Mouse (Mus musculus) kidney, postnatal 10 days (tissue): ENCODE results near the gene Csnk1d.

ENCODE experiments used
- DNase-seq: peaks from one replicate; pipeline ENCODE4 v3.0.0; 2021; ENCODE audit warnings: mixed read lengths

Csnk1d gene

DNA sequence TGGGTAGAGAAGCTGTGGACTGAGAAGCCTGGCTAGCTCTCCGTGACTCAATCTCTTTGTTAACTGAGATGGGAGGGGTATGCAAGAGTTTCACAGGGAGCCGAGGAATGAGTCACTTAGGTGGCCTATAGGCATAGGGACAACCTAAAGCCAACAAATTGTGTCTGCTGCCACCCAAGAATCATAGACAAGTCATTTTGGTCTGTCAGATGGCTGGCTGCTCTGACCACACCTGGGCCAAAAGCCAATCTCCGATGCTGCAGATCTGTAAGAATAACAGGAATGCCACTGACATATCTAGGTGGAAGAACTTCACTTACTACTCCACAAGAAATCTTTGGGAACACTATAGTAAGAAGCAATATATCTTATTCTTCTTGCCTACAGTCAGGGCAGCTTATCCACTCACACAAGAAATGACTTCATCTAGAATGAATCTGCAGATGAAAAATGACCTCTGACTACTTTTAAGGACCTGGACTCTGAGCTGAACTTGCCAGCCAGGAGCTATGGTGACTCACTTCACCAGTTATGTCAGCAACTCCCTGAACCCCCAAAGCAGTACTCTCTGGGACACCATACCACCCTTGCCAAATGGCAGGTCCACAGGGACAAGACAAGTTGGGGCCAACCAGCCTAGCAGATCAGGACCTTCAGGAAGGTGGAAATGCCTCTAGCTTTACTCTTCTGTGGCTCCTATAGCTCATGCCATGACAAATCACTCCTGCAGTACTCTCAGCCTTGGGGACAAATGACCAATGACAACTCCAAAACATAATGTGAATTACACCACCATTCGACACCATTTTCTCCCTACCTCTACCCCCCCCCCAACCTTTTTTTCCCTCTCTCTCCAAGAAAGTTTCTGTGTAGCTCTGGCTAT lies 6.4 kb downstream of the Csnk1d start:
- no peak for DNase-seq

- no peak for DNase-seq
These were observed 8.7 kb downstream of the Csnk1d start for GRCm38 (mm10) chr11:120982459-120982858.

DNA sequence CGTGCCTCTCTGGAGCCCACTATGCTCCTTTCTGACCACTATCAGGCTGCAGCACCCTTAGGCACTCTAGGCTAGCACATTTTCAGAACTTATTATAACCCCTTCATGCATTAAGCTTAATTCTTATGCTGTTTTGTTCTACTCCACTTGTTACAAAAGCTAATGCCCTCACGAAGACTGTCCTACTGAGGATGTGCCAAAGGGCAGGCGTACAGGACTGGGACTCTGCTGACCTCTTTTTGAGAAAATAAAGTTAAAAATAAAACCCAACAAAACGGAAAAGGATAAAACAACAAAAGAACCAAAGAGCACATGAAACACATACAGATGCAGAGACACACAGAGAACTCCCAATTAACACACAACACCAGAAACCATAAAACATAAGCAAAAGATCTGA lies 9.5 kb downstream of the Csnk1d start:
- no peak for DNase-seq

- peak; percentile 62 for DNase-seq
These were observed 10.6 kb downstream of the Csnk1d start for GRCm38 (mm10) chr11:120980427-120981035.

DNA sequence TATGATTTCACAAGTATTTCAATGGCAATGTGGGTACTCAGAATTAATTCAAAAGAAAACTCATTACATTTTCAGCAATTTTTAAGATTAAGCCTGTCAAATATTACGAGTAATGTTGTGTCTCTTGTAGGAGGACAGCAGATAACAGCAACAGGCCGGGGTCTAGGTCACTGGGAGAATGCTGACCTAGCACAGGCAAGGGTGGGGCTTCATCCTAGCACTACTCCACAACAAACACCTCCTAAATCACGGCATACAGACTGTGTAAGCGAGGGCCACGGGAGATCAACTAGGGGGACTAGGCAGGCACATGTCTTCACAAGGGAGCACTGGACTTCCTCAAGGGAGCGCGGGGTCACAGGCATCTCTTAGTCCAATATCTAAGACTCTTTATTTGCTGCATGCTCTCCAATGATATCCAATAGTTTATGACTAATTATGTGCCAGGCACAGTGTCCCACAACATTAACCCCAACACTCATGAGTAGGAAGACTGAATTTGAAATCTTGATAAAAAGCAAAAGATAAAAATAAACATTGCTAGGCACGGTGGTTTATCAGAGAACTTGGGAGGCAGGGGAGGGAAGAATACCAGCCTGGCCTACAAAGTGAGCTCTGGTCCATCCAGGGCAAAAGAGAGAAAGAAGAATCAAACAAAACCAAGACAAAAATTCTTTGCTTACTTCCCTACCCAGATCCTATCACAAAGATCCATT lies 11.3 kb downstream of the Csnk1d start:
- no peak for DNase-seq

DNA sequence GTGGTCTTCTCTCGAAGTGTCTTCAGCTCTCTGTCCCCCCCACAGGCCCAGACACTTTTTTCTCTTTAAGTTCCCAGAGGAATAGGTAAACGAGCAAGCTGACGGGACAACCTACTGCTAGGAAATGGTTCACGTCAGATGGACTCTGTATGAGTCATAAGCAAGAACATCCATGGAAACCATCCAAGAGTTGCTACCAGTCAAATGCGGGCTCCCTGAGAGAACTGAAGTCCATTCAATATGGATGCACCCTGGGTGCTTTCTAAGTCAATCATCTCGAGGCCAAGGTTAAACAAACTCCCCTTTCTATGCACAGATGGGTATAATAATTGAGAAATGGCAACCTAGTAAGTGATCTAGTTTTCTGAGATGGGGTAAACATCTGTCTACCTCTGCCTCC lies 17.8 kb downstream of the Csnk1d start:
- DNase-seq, result no peak

- no peak for DNase-seq
These were observed 19.9 kb downstream of the Csnk1d start for GRCm38 (mm10) chr11:120971237-120971636.

DNA sequence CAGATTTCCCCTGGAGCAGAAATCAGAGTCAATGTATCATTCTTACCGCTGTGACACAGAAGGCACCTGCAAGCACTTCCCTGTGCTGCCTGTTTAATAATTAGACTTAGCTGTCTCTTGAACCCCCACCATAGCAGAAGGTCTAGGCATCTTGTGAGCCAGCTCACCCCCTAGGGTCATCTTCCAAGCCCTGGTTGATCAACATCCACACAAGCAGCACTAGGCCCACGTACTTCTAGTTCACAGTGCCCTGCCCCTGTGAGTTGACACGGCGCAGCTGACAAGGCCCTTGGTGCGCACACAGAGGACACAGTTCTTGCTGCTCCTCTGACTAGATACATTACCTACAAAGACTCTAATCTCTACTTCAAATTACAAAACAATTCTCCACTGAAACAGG lies 21.4 kb downstream of the Csnk1d start:
- no peak for DNase-seq

DNA sequence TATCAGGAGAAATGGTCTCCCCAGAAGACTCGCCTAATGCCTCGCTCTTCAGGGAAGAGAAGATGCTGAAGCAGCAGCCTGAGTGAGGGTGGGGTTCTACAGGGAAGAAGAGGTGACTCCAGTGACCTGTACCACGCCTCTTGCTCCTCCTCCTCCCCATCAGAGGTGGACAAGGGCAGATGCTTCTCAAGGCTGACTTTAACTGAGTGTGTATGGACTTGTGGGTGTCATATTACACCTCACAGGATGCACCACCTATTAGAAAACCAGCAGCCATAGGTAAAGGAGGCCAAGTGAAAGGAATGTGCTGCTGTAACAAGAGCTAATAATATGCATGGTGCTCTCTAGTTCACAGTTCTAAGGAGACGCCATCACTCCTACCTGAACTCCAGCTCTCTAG lies 25.5 kb downstream of the Csnk1d start:
- DNase-seq, result no peak

DNA sequence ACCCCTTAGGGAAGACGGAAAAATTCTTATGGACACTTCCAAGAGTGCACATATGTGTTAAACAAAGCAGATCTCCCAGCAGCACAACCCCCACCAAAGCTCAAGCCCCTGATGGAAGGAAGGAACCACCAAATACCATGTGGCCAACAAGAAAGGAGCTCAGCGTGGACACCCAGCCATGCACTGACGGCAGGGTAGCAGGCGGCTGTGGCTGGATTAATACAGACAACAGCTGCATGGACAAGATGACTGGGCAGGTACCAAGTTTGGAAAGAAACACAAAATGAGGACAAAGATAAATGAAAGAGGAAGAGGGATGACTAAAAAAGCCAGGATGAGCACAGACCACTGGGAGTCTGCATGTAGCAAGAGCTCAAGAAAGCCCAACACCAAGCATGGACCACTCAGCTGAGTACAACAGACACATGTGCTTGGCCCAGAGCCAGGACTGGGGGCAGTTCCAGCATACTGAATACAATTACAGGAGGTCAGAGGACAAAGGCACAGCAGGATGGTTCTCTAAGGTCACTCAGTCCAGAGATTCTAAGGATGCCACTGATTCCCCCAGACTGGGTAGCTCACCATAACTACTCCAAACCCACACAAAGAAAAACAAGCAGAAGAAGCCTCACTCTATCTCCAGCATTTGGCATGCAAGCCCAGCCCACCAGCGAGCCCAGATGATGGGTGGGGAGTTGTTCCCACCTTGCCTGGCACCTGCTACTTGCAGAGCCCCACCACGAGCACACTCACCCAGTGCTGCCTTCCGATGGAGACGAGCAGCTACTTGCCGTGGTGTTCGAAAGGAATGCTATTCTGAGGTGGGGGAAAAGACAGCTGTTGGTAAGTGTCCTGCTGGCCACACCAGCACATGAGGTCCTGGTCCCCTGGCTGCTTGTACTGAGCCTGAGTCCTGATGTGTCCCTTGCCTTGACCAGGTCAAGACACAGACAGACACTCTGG lies 26.7 kb downstream of the Csnk1d start:
- DNase-seq, result peak; percentile 43

DNA sequence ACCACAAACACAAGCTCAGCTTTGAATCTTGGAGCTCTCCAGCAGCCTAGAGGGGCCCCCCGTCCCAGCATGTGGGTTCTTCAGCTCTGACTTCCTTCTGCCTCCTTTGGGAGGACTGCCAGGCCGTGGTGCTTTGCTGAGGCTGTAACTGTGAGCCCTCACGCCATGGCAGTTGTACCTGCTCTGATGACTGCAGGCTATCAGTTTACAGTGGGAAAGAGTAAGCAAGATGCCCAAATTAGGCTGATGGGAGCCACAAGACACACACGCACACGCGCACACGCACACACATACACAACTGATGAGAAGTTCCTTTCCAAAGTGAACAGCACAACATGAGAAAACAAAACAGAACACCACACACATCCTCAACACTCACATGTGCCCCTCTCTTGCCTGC lies 28.2 kb downstream of the Csnk1d start:
- DNase-seq, result no peak

GRCm38 (mm10) chr11:120962050-120962771 lies 28.9 kb downstream of the Csnk1d start:
- no peak for DNase-seq

DNA sequence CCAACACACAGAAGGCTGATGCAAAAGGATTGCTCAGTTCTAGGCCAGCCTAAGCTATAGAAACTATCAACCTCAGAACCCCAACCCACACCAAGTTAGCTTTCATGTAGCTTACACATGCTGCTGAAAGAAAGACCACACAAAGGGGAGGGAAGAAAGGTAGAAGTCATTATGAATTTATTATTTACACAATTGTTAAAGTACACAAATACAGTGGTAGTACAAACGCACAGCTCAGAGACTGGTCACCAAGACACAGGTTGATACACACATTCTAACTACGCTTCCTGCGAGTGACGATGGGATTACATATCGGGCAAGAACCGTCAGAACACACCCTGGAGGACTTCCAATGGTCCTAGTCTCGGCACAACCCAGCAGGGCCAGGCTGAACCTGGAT lies 29.5 kb downstream of the Csnk1d start:
- no peak for DNase-seq

DNA sequence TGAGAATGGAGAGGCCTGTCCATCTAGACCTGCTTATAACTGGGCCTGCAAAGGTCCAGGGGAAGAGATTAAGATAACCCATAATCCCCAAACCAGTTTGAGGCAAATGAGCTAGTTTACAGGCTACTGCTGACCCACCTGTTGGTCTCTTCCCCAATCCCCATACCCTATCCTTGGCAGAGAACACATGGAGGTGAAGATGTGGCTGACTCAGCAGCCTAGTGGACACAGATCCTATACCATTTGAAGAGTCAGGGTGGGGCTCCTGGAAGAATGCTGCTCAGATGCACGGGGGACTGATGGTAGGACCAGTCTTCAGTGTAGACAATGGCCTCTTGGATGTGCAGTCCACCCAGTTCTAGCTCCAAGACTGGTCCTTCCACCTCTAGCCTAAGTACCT lies 30.9 kb downstream of the Csnk1d start:
- no peak for DNase-seq

- no peak for DNase-seq
These were observed 31.6 kb downstream of the Csnk1d start for GRCm38 (mm10) chr11:120959564-120959963.

GRCm38 (mm10) chr11:120959066-120959465 lies 32.1 kb downstream of the Csnk1d start:
- no peak for DNase-seq

GRCm38 (mm10) chr11:120957731-120958257 lies 33.3 kb downstream of the Csnk1d start:
- no peak for DNase-seq

DNA sequence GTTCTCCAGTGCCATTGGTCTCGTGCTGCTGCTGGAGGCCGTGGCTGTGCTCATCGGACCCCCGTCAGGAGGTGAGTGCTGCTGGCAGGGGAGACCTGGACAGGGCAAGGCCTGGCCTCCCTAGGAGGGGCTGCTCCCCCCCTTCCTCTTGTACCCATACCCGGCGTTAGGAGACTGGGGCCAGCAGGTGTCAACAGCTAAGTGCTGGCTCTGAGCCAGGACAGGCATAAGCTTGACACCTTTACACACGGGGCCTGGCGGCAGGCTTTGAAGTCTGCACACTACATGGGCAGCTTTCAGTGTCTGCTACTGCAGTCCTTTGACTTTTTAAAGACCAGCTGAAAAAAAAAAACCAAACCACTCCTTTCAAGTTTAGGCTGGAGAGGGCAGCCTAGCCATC lies 34.1 kb downstream of the Csnk1d start:
- no peak for DNase-seq

DNA sequence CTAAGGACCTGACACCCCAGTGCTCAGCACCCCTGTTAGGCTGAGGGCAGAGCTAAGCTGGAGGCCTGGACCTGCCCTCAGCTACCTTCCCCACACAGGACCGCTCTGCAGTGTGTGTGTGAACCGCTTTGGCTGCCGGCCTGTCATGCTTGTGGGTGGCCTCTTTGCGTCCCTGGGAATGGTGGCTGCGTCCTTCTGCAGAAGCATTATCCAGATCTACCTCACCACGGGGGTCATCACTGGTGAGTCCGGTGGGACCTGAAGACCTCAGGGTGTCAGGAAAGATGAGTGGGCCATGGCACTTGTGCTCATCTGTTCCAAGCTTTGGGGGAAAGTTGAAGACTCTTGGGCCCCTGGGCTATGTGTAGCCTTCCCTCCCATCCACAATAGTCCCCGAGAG lies 35.4 kb downstream of the Csnk1d start:
- no peak for DNase-seq

DNA sequence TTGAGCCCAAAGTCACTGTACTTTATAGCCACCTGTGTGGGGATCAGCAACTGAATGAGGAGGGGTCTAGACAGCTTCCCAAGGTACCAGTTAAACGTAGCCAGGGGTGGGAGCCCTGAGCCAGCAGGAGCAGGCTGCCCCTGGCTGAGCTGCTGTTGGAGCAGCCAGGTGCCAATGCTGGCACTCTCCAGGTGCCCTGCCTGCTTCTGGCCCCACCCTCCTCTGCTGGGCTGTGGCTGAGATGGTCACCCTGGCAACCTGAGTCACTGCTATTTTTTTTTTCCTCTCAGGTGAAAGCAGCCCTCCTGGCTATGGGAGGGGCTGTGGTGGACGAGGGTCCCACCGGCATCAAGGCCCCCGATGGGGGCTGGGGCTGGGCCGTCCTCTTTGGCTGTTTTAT lies 36.2 kb downstream of the Csnk1d start:
- DNase-seq, result peak; percentile 47
